Mouse (Mus musculus) stomach, postnatal 0 days (tissue): Measurements from ENCODE around the gene Smurf2.

Source experiments
- CTCF ChIP-seq: IDR thresholded peaks from 2 replicates; pipeline ENCODE4 v1.5.1; 2016; ENCODE audit warnings: antibody characterized with exemption, low read depth, mild to moderate bottlenecking, moderate library complexity
- EP300 ChIP-seq: optimal IDR thresholded peaks from 2 replicates; pipeline ENCODE3; 2016; ENCODE audit warnings: antibody characterized with exemption

DNA sequence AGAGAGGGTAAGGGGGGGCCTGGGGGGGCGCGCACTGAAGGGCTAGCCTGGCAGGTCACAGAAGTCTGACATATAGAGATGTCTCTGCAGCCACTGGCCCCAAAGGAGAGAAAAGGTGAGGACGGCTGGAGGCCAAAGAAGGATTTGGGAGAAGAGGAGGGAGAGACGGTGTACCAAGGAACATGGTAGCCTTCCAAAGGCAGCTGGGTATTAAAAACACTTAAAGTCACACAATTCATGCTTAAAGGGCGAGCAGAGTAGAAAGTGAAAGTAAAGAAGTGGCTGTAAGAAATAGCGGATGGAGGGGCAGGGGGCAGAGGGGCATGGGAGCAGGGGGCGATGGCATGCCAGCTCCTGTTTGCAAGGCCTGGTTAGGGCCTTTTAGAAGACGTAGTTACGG is 41.8 kb upstream of the Smurf2 start:
- TF ChIP-seq CTCF (no peak), EP300 (no peak)
